8 mouse cellular contexts compared by ENCODE assay signal in the genomic region with DNA sequence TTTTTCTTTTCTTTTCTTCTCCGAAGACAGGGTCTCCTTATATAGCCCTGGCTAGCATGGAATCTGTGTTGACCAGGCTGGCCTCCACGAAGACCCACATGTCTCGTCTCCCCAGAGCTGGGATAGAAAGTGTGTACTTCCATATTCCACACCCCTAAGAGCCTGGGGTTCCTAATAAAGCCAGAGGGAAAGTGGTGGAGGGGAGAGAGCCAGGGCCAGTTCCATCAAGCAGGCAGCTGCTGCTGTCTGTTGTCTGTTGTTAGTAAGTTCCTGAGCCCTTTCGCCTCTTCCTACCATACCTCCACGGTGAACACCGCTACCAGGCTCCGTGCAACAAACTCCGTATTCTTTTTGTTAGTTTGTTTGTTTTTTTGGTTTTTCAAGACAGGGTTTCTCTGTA. TPM values are rescaled to one million over a fixed set of nuclear protein-coding genes. Genes with fewer than 3 reads are reported as not detected.
DNase-seq lines count a peak whose midpoint lies in the region; ATAC-seq and TF ChIP-seq lines count a peak whose summit lies in the region.

No protein-coding gene starts in this region.

- peak overlapping the region; percentile 61 for H3K4me3 ChIP-seq in erythroblast, embryonic 14.5 days (replicated peaks)
- no peak overlapping the region for H3K4me3 ChIP-seq in spleen, adult 2 months (ENCODE audit: extremely low read depth, insufficient read depth, insufficient read length)
- H3K4me3 ChIP-seq in limb, embryonic 13.5 days = peak overlapping the region; percentile 62
- H3K4me3 ChIP-seq in stomach, embryonic 14.5 days (ENCODE audit: low read depth, low read length) = peak overlapping the region; percentile 54

- no peak for DNase-seq in spleen, adult 2 months (ENCODE audit: low read depth in 1 of 2, low spot score in 2 of 2)
- no peak for DNase-seq in spleen, postnatal 36 days (ENCODE audit: low spot score in 2 of 2)
- no peak for DNase-seq in MN1 (ENCODE audit: low spot score)
- no peak for DNase-seq in right cerebral cortex, postnatal 4 days

- H3K27ac ChIP-seq in spleen, adult 2 months (ENCODE audit: insufficient read depth, low read length) = peak overlapping the region; percentile 61
- peak overlapping the region; percentile 99 for H3K27ac ChIP-seq in limb, embryonic 13.5 days
- peak overlapping the region; percentile 92 for H3K27ac ChIP-seq in stomach, embryonic 14.5 days (ENCODE audit: low read length)

- 47% methylated on average over 8 of the region's 8 CpGs for WGBS in spleen, adult 2 months
- 44% methylated on average over 8 of the region's 8 CpGs for WGBS in limb, embryonic 13.5 days
- 44% methylated on average over 8 of the region's 8 CpGs for WGBS in stomach, embryonic 14.5 days

- H3K4me1 ChIP-seq in erythroblast, embryonic 14.5 days (ENCODE audit: control insufficient read depth) = peaks cover 90% of the 10 kb centered on the region
- H3K4me1 ChIP-seq in spleen, adult 2 months (ENCODE audit: control insufficient read depth, insufficient read depth, insufficient read length) = peaks cover 21% of the 10 kb centered on the region; the same call in 1 of the 2 replicates
- peaks cover 42% of the 10 kb centered on the region for H3K4me1 ChIP-seq in limb, embryonic 13.5 days
- peaks cover 19% of the 10 kb centered on the region for H3K4me1 ChIP-seq in stomach, embryonic 14.5 days (ENCODE audit: control insufficient read depth, insufficient read depth, low read length)

- no peak for ATAC-seq in erythroblast, adult 5-6 weeks (replicated peaks; ENCODE audit: low FRiP score, poor library complexity, severe bottlenecking)
- no peak for ATAC-seq in limb, embryonic 13.5 days (ENCODE audit: low FRiP score, low read depth)
- no peak for ATAC-seq in stomach, embryonic 14.5 days (ENCODE audit: insufficient number of reproducible peaks, insufficient read depth, low FRiP score, low read depth)

- H3K9me3 ChIP-seq in erythroblast, embryonic 14.5 days (ENCODE audit: control insufficient read depth, low read length) = no peaks in the 10 kb centered on the region
- no peaks in the 10 kb centered on the region for H3K9me3 ChIP-seq in limb, embryonic 13.5 days
- H3K9me3 ChIP-seq in stomach, embryonic 14.5 days (ENCODE audit: control insufficient read depth, low read depth, low read length) = no peaks in the 10 kb centered on the region

- H3K9ac ChIP-seq in limb, embryonic 13.5 days = peak overlapping the region; percentile 55
- H3K9ac ChIP-seq in stomach, embryonic 14.5 days (replicated peaks; ENCODE audit: low read depth, low read length) = no peak overlapping the region

- H3K36me3 ChIP-seq in erythroblast, embryonic 14.5 days (ENCODE audit: control insufficient read depth) = peaks cover 25% of the 10 kb centered on the region
- no peaks in the 10 kb centered on the region for H3K36me3 ChIP-seq in spleen, adult 2 months (ENCODE audit: control insufficient read depth, insufficient read depth, low read length)
- peaks cover 20% of the 10 kb centered on the region for H3K36me3 ChIP-seq in limb, embryonic 13.5 days
- peaks cover 13% of the 10 kb centered on the region for H3K36me3 ChIP-seq in stomach, embryonic 14.5 days (ENCODE audit: control insufficient read depth, insufficient read depth, low read length)

- TF ChIP-seq CTCF in spleen, adult 2 months (IDR thresholded peaks at IDR 0.05; ENCODE audit: extremely low read depth, insufficient read depth, insufficient read length, insufficient replicate concordance) = no peak

- TF ChIP-seq POLR2A in spleen, adult 2 months (IDR thresholded peaks at IDR 0.05; ENCODE audit: low read depth, low read length) = no peak

- H3K4me2 ChIP-seq in limb, embryonic 13.5 days (replicated peaks) = peak overlapping the region; percentile 95
- H3K4me2 ChIP-seq in stomach, embryonic 14.5 days (replicated peaks; ENCODE audit: low read depth, low read length) = peak overlapping the region; percentile 79

- no peaks in the 10 kb centered on the region for H3K27me3 ChIP-seq in erythroblast, embryonic 14.5 days (ENCODE audit: control insufficient read depth)
- H3K27me3 ChIP-seq in spleen, adult 2 months (ENCODE audit: control insufficient read depth, insufficient read depth, low read length) = no peaks in the 10 kb centered on the region
- no peaks in the 10 kb centered on the region for H3K27me3 ChIP-seq in limb, embryonic 13.5 days
- no peaks in the 10 kb centered on the region for H3K27me3 ChIP-seq in stomach, embryonic 14.5 days (ENCODE audit: control insufficient read depth, insufficient read depth, low read length)

RNA-seq across cellular contexts. Expression of a gene that starts 2.0 kb away (rescaled TPM):
- 121 and 168 TPM in 2 replicates for polyA plus RNA-seq in erythroblast, embryonic 14.5 days (2012)
- 46.1 and 56.2 TPM in 2 replicates for total RNA-seq in erythroblast, adult 5-6 weeks (2015; ENCODE audit: low replicate concordance)
- total RNA-seq in erythroblast, adult 5-6 weeks (2017; ENCODE audit: low replicate concordance) = 77.5 and 79.0 TPM in 2 replicates
- polyA plus RNA-seq in spleen, adult 2 months (2012; rRNA removed) = 75.4 and 93.0 TPM in 2 replicates
- polyA plus RNA-seq in limb, embryonic 13.5 days (2015; fragmentation: Nextera tagmentation; extraction: Ambion mirVana) = 1,866 and 1,947 TPM in 2 replicates
- 1,620 and 1,697 TPM in 2 replicates for polyA plus RNA-seq in stomach, embryonic 14.5 days (2014; fragmentation: Nextera tagmentation; extraction: Ambion mirVana)

RNA-seq across cellular contexts. Expression of a gene that starts 6.2 kb away (rescaled TPM):
- polyA plus RNA-seq in erythroblast, embryonic 14.5 days (2012) = 3.9 and 5.4 TPM in 2 replicates
- 1.5 and 6.1 TPM in 2 replicates for total RNA-seq in erythroblast, adult 5-6 weeks (2015; ENCODE audit: low replicate concordance)
- 7.6 and 10.7 TPM in 2 replicates for total RNA-seq in erythroblast, adult 5-6 weeks (2017; ENCODE audit: low replicate concordance)
- polyA plus RNA-seq in spleen, adult 2 months (2012; rRNA removed) = 14.2 TPM in 2 replicates
- polyA plus RNA-seq in limb, embryonic 13.5 days (2015; fragmentation: Nextera tagmentation; extraction: Ambion mirVana) = 55.7 and 60.0 TPM in 2 replicates
- 45.9 and 56.7 TPM in 2 replicates for polyA plus RNA-seq in stomach, embryonic 14.5 days (2014; fragmentation: Nextera tagmentation; extraction: Ambion mirVana)

RNA-seq across cellular contexts. Expression of a gene that starts 14.8 kb away (rescaled TPM):
- polyA plus RNA-seq in erythroblast, embryonic 14.5 days (2012) = 2.1 and 3.0 TPM in 2 replicates
- 2.7 and 9.4 TPM in 2 replicates for total RNA-seq in erythroblast, adult 5-6 weeks (2015; ENCODE audit: low replicate concordance)
- not detected in 2 replicates for total RNA-seq in erythroblast, adult 5-6 weeks (2017; ENCODE audit: low replicate concordance)
- polyA plus RNA-seq in spleen, adult 2 months (2012; rRNA removed) = 13.1 and 23.5 TPM in 2 replicates
- 19.1 and 20.3 TPM in 2 replicates for polyA plus RNA-seq in limb, embryonic 13.5 days (2015; fragmentation: Nextera tagmentation; extraction: Ambion mirVana)
- polyA plus RNA-seq in stomach, embryonic 14.5 days (2014; fragmentation: Nextera tagmentation; extraction: Ambion mirVana) = 15.7 and 17.9 TPM in 2 replicates

RNA-seq across cellular contexts. Expression of a gene that starts 19.0 kb away (rescaled TPM):
- 19.1 and 20.3 TPM in 2 replicates for polyA plus RNA-seq in erythroblast, embryonic 14.5 days (2012)
- total RNA-seq in erythroblast, adult 5-6 weeks (2015; ENCODE audit: low replicate concordance) = 42.6 and 43.6 TPM in 2 replicates
- 16.3 and 20.9 TPM in 2 replicates for total RNA-seq in erythroblast, adult 5-6 weeks (2017; ENCODE audit: low replicate concordance)
- 40.9 and 44.8 TPM in 2 replicates for polyA plus RNA-seq in spleen, adult 2 months (2012; rRNA removed)
- polyA plus RNA-seq in limb, embryonic 13.5 days (2015; fragmentation: Nextera tagmentation; extraction: Ambion mirVana) = 42.0 and 50.2 TPM in 2 replicates
- 50.2 TPM in 2 replicates for polyA plus RNA-seq in stomach, embryonic 14.5 days (2014; fragmentation: Nextera tagmentation; extraction: Ambion mirVana)

RNA-seq across cellular contexts. Expression of a gene that starts 29.0 kb away (rescaled TPM):
- polyA plus RNA-seq in erythroblast, embryonic 14.5 days (2012) = 13.6 and 16.2 TPM in 2 replicates
- 13.6 and 15.2 TPM in 2 replicates for total RNA-seq in erythroblast, adult 5-6 weeks (2015; ENCODE audit: low replicate concordance)
- 4.5 and 8.8 TPM in 2 replicates for total RNA-seq in erythroblast, adult 5-6 weeks (2017; ENCODE audit: low replicate concordance)
- polyA plus RNA-seq in spleen, adult 2 months (2012; rRNA removed) = 182 and 272 TPM in 2 replicates
- 43.7 and 51.3 TPM in 2 replicates for polyA plus RNA-seq in limb, embryonic 13.5 days (2015; fragmentation: Nextera tagmentation; extraction: Ambion mirVana)
- 43.5 and 51.4 TPM in 2 replicates for polyA plus RNA-seq in stomach, embryonic 14.5 days (2014; fragmentation: Nextera tagmentation; extraction: Ambion mirVana)
